Mouse (Mus musculus) lung, postnatal 0 days (tissue): Measurements from ENCODE around the gene Grin2b.

Experiments
- CTCF ChIP-seq: IDR thresholded peaks from 2 replicates; pipeline ENCODE4 v1.5.1; 2016; ENCODE audit warnings: antibody characterized with exemption, mild to moderate bottlenecking
- EP300 ChIP-seq: IDR thresholded peaks from 2 replicates; pipeline ENCODE4 v1.6.1; 2016; ENCODE audit warnings: antibody characterized with exemption, mild to moderate bottlenecking, control low read depth

DNA sequence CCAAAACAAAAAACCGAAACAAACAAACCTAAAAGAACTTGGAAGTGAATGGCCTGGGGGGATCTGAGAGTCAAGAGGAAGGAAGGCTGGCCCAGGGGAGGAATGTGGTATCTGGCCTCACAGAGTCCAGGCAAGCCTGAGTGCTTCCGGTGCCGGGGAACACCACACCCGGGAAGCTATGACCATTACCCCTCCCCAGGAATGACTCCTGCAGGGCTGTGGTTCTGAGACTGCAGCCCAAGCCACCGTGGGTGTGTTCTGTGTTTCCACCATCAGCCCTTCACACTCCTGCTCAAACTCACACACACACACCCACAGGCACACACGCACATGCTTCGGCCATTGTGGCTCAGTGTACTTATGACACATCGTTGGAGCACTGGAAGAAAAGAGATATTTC, 459.6 kb downstream of the Grin2b start:
- no peak for TF ChIP-seq CTCF
- TF ChIP-seq EP300, result no peak
